Mouse (Mus musculus): ENCODE results near the gene Pcsk7.

DNA sequence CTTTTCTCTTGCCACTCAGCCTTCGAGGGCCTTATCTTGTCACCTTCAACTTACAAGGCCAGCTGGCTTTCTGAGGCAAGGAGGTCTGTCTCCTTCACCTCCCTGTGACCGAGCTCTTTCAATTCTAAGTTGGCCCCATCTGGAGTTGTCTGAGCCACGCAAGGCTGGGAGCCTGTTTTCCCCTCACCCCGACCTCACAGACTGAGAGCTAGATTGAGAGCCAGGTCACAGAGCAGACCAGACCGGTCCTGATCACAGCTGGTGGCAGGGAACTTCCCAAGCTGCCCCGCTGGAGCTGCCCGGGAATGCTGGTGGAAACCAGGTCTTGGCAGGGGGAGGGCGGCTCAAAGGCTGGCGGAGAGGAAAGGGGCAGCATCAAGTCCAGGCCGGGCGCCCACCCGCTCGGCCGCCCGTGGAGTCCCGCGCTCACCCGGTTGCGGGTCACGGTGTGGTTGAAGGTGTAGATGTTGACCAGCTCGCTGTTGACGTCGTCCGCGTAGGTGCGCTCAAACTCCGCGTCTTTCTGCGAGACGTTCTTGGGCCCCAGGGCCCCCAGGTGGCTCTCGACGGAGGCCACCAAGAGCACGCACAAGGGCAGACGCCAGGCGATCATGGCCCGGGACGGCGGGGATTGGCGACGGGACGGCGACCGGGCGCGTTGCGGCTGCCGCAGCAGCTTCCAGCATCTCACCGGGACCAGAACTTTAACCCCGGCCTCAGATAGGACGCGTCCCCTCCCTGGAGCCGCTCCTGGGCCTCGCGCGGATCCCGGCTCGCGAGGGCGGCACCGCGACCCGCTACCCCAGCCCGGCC lies 48.2 kb downstream of the Pcsk7 start:
- TF ChIP-seq POLR2A (IDR thresholded peaks at IDR 0.05; ENCODE audit: low read depth, low read length) (no peak), CTCF (conservative IDR thresholded peaks at IDR 0.05; ENCODE audit: insufficient read depth, insufficient read length, low read depth, low read length) (no peak)

Data from kidney, adult 2 months (tissue).